Mouse (Mus musculus) kidney, postnatal 25 days (tissue): ENCODE data around the gene Lrp1.

Source experiments
- DNase-seq, 2 experiments: peaks; one replicate each; pipeline ENCODE4 v3.0.0; 2021; ENCODE audit warnings: mixed read lengths in 2 of 2

Lrp1 gene

GRCm38 (mm10) chr10:127491128-127491512, 129.8 kb downstream of the Lrp1 start:
- DNase-seq = no peak

DNA sequence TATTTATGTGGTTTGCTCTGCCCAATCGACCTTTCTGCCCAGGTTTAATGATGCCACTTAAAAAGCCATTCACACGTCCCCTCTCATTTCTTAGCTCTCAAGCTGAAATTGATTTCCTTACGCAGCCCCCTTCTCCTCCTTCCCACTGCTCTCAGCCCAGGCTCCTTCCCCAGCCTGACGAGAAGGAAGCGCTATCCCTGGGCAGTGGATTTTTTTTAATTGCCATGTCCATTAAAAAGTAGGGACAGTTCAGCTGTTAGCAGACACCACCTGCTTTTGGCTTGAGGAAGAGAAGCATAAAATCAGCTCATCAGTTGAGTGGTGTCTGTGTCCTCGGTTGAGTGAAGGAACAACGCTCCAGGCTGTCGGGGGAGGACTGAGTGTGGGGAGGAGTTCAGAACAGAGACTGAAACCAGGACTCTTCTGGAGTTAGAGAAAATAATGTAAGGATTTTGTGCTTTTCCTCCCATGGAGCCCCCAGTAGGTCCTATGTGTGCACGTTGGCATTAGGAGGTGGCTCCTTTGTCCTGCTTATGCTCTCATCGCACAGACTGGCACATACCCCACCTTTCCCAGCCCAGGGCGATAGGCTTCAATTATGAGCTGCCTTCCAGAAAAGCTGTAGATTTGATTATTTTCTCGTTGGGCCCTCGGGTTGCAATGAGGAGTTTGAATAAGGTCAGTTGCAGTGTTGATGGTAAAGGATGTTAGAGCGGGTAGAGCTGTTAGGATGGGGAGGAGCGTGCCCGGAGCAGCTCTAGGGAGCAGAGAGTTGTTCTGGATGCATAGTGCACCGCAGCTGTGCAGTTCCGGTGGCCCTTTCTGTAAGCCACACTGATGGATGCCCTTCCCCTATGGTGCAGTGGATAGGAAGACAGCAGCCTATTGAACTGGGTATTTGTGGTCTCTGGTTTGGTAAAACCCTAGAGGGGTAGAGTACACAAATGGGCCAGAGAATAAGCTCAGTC, 130.5 kb downstream of the Lrp1 start:
- DNase-seq = no peak

- DNase-seq = no peak
These were observed 132.1 kb downstream of the Lrp1 start for GRCm38 (mm10) chr10:127488856-127489255.
